Mouse (Mus musculus) stomach, embryonic 15.5 days (tissue): Measurements from ENCODE around the gene Tspan32. TPM values are rescaled to one million over a fixed set of nuclear protein-coding genes. Genes with fewer than 3 reads are reported as not detected.

Source experiments
- ATAC-seq: fragments of 200-750 bp; cut with Nextera tagmentation; 2 replicates; pipeline ENCODE4 v1.8.0; 2017; ENCODE audit warnings: low read depth, moderate number of reproducible peaks, moderate TSS enrichment; ENCODE audit not compliant: insufficient read depth, low FRiP score
- H3K27ac ChIP-seq: fragments of 300-500 bp; sonication (generic); 2 replicates; pipeline ENCODE4 v1.5.1; 2015; ENCODE audit warnings: mild to moderate bottlenecking, inconsistent platforms
- H3K27me3 ChIP-seq: fragments of 300-500 bp; sonication (generic); replicated peaks from 2 replicates; pipeline ENCODE4 v1.6.1; 2015; ENCODE audit warnings: inconsistent platforms
- H3K36me3 ChIP-seq: fragments of 300-500 bp; sonication (generic); 2 replicates; pipeline ENCODE4 v1.6.1; 2015; ENCODE audit warnings: inconsistent platforms
- H3K4me1 ChIP-seq: fragments of 300-500 bp; sonication (generic); 2 replicates; pipeline ENCODE4 v1.6.1; 2015; ENCODE audit warnings: inconsistent platforms
- H3K4me2 ChIP-seq: fragments of 300-500 bp; sonication (generic); 2 replicates; pipeline ENCODE4 v1.6.1; 2015; ENCODE audit warnings: mild to moderate bottlenecking, inconsistent platforms
- H3K4me3 ChIP-seq: fragments of 300-500 bp; sonication (generic); replicated peaks from 2 replicates; pipeline ENCODE4 v1.5.1; 2015; ENCODE audit warnings: inconsistent platforms
- H3K9ac ChIP-seq: fragments of 300-500 bp; sonication (generic); 2 replicates; pipeline ENCODE4 v1.6.1; 2015; ENCODE audit warnings: inconsistent platforms
- H3K9me3 ChIP-seq: fragments of 300-500 bp; sonication (generic); 2 replicates; pipeline ENCODE4 v1.6.1; 2016; ENCODE audit warnings: inconsistent platforms
- WGBS: fragments of 180-500 bp; shearing (Covaris S2); methylation state at CpG from one replicate; pipeline ENCODE4 v1.1.7; 2015; 5-methylcytosine and 5-hydroxymethylcytosine counted together
- polyA plus RNA-seq: library from polyadenylated mRNA; unstranded; fragments of >200 nt; fragmentation: Nextera tagmentation; extraction: Ambion mirVana; gene quantifications from 2 replicates; pipeline ENCODE4 v1.2.1, GENCODE M21; 2015

Tspan32 gene
- polyA plus RNA-seq, 1 experiment from 2014 or later: 7.3 TPM

DNA sequence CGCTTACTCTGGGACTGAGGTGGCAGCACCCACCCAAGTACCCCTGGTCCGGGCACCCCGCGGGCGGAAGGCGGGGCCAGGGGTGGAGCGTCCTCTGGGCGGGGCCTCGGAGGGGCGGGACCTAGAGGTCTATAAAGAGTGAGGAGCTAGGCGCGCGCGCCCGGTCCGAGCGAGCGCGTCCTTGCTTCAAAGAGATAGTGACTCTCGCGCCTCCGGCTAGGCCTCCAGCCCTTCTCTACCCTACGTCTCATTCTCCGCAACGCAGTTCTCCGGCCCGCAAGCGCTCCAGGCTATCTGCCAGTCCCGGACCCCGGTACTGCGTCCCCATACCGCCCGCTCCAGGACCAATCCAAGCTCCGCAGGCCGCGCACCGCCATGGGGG is 47.8 kb downstream of the Tspan32 start, which contains the start of gene Cd81:
Gene Cd81 (plus strand): TSS at position 114 of the 382 bp plus-strand sequence.
- H3K9ac ChIP-seq: peak within 1 kb of the TSS; percentile 94
- peak; percentile 79 for ATAC-seq
- H3K27me3 ChIP-seq: no peaks in the 10 kb centered on the region
- H3K4me3 ChIP-seq: peak within 1 kb of the TSS; percentile 82
- H3K9me3 ChIP-seq: no peaks in the 10 kb centered on the region
- H3K4me2 ChIP-seq: peak within 1 kb of the TSS; percentile 85
- no peaks in the 10 kb centered on the region for H3K36me3 ChIP-seq
- peaks cover 39% of the 10 kb centered on the region for H3K4me1 ChIP-seq
- peak within 1 kb of the TSS; percentile 92 for H3K27ac ChIP-seq
- WGBS: under 1% methylated on average over 37 of the region's 37 CpGs

DNA sequence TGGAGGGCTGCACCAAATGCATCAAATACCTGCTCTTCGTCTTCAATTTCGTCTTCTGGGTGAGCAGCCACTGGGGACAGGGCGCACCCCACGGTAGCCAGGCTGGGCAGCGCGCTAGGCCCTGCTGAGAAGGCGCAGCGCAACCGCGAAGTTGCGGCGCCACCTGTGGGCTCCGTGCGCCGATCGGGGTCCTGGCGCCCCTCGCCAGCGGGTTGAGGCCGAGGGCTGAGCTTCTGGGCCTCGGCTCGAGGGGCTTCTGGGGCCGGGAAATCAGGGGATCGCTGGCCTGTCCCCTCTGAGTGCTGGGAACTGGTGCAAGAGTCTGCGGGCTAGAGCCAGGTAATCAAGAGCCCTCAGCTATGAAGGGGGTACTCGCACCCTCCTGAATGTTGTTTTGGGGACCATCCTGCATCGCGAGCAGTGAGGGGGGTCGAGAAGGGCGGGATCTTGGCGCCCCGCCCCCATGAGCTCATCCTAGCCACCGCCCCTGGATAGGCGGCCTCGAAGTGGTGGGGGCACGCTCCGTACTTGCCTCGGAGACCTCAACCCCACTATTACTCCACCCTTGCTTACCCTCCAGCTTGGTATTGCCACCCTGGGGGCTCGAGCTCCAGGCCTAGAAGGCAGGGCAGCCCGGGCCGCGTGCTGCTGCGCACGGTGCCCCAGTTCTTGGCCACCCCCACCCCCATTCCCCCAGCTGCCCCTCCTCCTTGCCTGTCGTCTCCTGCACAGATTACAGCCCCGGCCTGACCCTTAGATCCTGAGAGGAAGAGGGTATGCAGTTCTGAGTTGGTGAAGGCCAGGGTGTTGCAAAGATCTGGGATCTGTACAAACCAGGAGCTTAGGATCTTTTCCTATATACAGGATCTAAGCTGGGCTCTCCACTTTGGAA is 48.4 kb downstream of the Tspan32 start:
- under 1% methylated on average over 46 of the region's 46 CpGs for WGBS
- Histone ChIP-seq H3K4me3 (peak overlapping the region; percentile 82), H3K27me3 (no peaks in the 10 kb centered on the region), H3K27ac (peak overlapping the region; percentile 92), H3K4me1 (peaks cover 45% of the 10 kb centered on the region), H3K9me3 (no peaks in the 10 kb centered on the region), H3K9ac (peak overlapping the region; percentile 94), H3K4me2 (peak overlapping the region; percentile 85), H3K36me3 (no peaks in the 10 kb centered on the region)
- ATAC-seq: peak; percentile 48

DNA sequence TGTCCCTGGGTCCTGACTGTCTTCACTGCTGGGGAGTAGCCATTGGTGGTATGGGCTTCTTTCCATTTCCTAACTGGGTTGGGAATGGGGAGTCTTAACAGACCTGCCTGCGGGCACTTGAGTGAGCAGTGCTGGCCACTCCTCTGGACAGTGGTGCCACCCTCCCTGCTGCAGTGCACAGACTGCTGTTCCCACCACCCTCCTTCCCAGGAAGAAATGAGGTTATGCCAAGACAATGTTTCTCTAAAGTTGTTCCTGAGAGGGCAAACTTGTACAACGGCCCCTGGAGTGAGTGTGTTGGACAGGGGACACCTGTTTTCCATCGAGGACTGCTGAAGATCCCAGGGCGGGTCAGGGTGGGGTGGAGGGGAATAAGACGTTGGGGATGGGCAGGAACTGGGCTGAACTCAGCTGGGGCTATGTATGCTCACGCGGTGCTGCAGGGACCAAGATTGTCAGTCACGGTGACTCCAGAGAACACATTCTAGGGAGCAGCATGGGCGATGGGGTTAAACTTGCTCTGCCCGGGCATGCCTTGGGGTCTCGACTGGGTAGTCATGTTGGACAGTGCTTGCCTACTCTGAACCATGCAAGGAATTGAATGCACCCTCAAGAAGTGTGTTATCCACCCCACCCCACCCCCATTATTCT is 49.2 kb downstream of the Tspan32 start:
- H3K9me3 ChIP-seq: no peaks in the 10 kb centered on the region
- H3K9ac ChIP-seq: peak overlapping the region; percentile 94; the same call in 1 of the 2 replicates
- H3K36me3 ChIP-seq: no peaks in the 10 kb centered on the region
- ATAC-seq: no peak
- peak overlapping the region; percentile 82 for H3K4me3 ChIP-seq
- no peaks in the 10 kb centered on the region for H3K27me3 ChIP-seq
- peaks cover 53% of the 10 kb centered on the region for H3K4me1 ChIP-seq
- peak overlapping the region; percentile 92; the same call in 1 of the 2 replicates for H3K27ac ChIP-seq
- H3K4me2 ChIP-seq: peak overlapping the region; percentile 85
- WGBS: 31% methylated on average over 11 of the region's 11 CpGs

DNA sequence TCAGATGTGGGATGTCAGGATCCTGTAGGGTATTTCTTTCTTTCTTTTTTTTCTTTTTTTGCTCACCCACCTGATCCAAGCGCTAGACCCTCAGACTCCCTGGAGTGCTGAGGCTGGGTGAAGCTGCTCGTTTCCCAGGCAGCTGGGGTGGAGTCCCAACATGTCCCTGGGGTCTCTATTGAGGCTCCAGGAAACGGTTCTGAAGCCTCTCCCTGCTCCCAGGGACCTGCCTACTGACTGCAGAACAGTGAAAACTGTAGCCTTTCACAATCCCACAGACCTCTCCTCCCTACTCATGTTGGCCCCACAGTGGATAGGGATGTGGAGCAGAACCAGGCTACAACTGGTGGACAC is 49.7 kb downstream of the Tspan32 start:
- H3K4me3 ChIP-seq: peak overlapping the region; percentile 82
- no peaks in the 10 kb centered on the region for H3K9me3 ChIP-seq
- H3K27me3 ChIP-seq: no peaks in the 10 kb centered on the region
- peaks cover 58% of the 10 kb centered on the region for H3K4me1 ChIP-seq
- 30% methylated on average over 3 of the region's 3 CpGs for WGBS
- no peak for ATAC-seq
- no peaks in the 10 kb centered on the region for H3K36me3 ChIP-seq
- peak overlapping the region; percentile 94; the same call in 1 of the 2 replicates for H3K9ac ChIP-seq
- no peak overlapping the region for H3K27ac ChIP-seq
- H3K4me2 ChIP-seq: peak overlapping the region; percentile 85

- peak overlapping the region; percentile 82 for H3K4me3 ChIP-seq
- no peak overlapping the region for H3K27ac ChIP-seq
- H3K9me3 ChIP-seq: no peaks in the 10 kb centered on the region
- peaks cover 58% of the 10 kb centered on the region for H3K4me1 ChIP-seq
- H3K36me3 ChIP-seq: no peaks in the 10 kb centered on the region
- peak overlapping the region; percentile 85 for H3K4me2 ChIP-seq
- ATAC-seq: no peak
- H3K27me3 ChIP-seq: no peaks in the 10 kb centered on the region
- peak overlapping the region; percentile 94; the same call in 1 of the 2 replicates for H3K9ac ChIP-seq
- WGBS: 60% methylated on average over 3 of the region's 3 CpGs
These were observed 50.2 kb downstream of the Tspan32 start for GRCm38 (mm10) chr7:143055001-143055400.

DNA sequence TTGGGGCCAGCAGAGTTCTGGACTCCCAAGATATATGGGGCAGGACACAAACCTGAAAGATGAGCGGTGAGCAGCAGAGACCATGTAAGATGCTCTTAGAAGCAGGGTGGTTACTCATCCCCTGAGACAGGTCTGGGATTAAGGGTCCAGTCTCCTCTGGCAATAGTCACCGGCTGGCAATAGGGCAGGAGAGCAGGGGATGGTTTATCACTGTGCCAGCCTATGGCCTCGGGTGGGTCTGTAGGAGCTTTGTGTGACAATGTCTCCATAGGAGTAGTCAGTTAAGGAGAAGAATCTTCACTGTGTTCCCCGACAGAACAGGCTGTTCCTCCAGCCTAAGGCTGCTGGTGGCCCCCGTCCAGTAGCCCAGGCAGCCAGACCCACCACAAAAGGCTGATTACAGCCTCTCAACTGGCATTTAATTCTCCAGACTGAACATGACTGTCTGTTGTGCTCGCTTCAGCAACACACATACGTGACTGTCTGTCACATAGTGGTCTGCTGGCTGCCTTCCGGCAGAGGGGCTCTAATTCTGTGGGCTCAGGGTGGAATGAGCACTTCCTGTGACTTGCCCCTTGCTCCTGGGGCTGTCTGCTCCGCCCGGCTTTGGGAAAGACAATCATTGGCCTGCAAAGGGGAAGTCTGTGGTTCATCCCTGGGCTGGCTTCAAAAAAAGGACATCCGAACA is 50.8 kb downstream of the Tspan32 start:
- Histone ChIP-seq H3K9ac (no peak overlapping the region), H3K4me1 (peaks cover 58% of the 10 kb centered on the region)

GRCm38 (mm10) chr7:143057023-143057422 is 52.2 kb downstream of the Tspan32 start:
- Histone ChIP-seq H3K4me3 (no peak overlapping the region), H3K9me3 (no peaks in the 10 kb centered on the region), H3K27me3 (no peaks in the 10 kb centered on the region), H3K36me3 (peaks cover 5% of the 10 kb centered on the region; the same call in 1 of the 2 replicates), H3K9ac (no peak overlapping the region), H3K4me2 (no peak overlapping the region; the same call in 1 of the 2 replicates), H3K27ac (0 out of 2 replicates have a peak overlapping the region, but pooled peaks have one; percentile 8), H3K4me1 (peaks cover 58% of the 10 kb centered on the region)
- ATAC-seq: no peak
- WGBS: 74% methylated on average over 5 of the region's 5 CpGs

More for the DNA sequence above, 50.8 kb downstream of the Tspan32 start:
- 63% methylated on average over 11 of the region's 11 CpGs for WGBS
- no peak for ATAC-seq
- H3K27me3 ChIP-seq: no peaks in the 10 kb centered on the region
- H3K4me2 ChIP-seq: peak overlapping the region; percentile 85
- no peaks in the 10 kb centered on the region for H3K9me3 ChIP-seq
- H3K4me3 ChIP-seq: peak overlapping the region; percentile 82
- no peaks in the 10 kb centered on the region for H3K36me3 ChIP-seq
- peak overlapping the region; percentile 8; the same call in 1 of the 2 replicates for H3K27ac ChIP-seq

DNA sequence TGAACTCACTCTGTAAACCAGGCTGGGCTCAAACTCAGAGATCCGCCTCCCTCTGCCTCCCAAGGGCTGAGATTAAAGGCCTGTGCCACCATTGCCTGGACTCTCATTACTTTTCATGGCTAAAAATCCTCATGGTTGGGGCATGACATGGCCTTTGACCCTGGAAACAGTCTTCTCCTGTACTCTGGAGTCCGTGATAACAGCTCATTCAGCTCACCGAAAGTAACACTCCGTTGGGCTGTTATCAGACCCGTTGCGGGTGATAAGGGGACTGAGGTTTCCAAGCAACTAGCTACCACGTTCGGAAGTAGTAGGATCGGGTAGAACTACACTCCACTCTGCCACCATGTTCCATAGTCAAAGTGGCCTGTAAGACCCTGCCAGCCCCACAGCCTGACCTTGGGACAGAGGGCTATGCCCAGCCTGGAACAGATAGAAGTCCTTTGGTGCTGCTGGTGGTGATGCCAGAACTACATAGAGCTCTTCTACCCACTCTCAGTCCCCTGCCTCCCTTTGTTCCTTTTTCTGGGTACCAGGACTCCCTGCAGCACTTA is 52.9 kb downstream of the Tspan32 start:
- Histone ChIP-seq H3K4me1 (peaks cover 58% of the 10 kb centered on the region), H3K36me3 (peaks cover 10% of the 10 kb centered on the region; the same call in 1 of the 2 replicates), H3K27me3 (no peaks in the 10 kb centered on the region), H3K4me2 (peak overlapping the region; percentile 31; the same call in 1 of the 2 replicates), H3K27ac (peak overlapping the region; percentile 73), H3K4me3 (no peak overlapping the region), H3K9ac (no peak overlapping the region), H3K9me3 (no peaks in the 10 kb centered on the region)
- 43% methylated on average over 9 of the region's 9 CpGs for WGBS
- no peak for ATAC-seq

DNA sequence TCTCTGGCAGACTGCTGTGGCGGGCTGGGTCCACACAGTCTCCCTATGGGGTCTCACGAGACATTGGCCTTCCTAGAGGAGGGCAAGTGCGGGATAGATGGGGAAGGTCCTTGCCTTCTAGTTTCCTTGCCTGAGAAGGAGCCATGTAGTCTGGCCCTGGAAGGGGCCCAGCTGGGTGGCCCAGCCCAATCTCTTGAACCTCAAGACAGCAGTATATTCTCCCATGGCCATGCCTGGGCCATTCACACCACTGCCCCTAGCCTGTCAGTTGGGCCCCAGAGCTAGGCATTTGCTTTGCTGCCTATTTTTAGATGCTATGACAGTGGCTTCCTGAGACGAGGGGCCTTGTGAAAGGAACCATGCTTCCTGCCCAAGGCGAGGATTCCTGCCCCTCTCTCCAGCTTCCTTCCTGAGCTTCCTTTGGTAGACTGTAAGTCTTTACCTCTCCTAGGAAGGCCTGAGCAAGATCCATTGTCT is 53.4 kb downstream of the Tspan32 start:
- H3K9me3 ChIP-seq: no peaks in the 10 kb centered on the region
- no peak overlapping the region for H3K9ac ChIP-seq
- peak overlapping the region; percentile 73 for H3K27ac ChIP-seq
- WGBS: 50% methylated on average over 5 of the region's 5 CpGs
- no peak for ATAC-seq
- H3K36me3 ChIP-seq: peaks cover 14% of the 10 kb centered on the region
- H3K4me1 ChIP-seq: peaks cover 58% of the 10 kb centered on the region
- peak overlapping the region; percentile 31; the same call in 1 of the 2 replicates for H3K4me2 ChIP-seq
- H3K27me3 ChIP-seq: no peaks in the 10 kb centered on the region
- no peak overlapping the region for H3K4me3 ChIP-seq

DNA sequence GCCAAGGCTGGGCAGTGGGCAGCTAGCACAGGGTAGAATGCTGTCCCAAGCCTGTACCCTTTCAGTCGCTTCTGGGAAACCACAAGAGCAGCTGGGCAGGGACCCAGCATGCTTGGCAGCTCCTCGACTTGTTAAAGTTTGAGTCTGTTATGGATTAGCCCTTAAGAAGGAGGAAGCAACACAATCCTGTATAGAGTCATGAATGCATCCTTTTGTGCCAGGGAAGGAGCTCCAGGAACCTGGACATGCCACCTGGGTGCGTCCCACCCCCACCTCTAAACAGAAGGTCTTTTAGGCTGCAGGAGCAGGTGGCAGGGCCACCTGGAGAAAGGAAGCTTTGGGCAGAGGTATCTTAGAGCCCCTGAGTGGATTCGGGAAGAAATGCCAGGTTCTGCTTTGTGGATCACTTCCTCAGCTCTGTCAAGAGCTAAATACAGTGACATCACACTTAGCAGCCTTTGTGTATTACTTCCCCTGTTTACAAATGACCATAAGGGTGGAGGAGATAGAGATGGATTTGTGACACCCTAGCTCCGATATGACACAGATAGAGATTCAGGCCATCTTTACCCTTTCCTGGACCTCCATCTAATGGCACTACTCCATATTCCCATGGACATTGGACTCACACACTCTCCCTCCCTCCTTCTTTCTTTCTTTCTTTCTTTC is 54.5 kb downstream of the Tspan32 start:
- no peak overlapping the region for H3K9ac ChIP-seq
- no peak overlapping the region for H3K4me3 ChIP-seq
- no peak overlapping the region for H3K4me2 ChIP-seq
- H3K27ac ChIP-seq: peak overlapping the region; percentile 73
- 57% methylated on average over 5 of the region's 5 CpGs for WGBS
- H3K4me1 ChIP-seq: peaks cover 52% of the 10 kb centered on the region
- peaks cover 25% of the 10 kb centered on the region for H3K36me3 ChIP-seq
- ATAC-seq: no peak
- H3K27me3 ChIP-seq: no peaks in the 10 kb centered on the region
- no peaks in the 10 kb centered on the region for H3K9me3 ChIP-seq

DNA sequence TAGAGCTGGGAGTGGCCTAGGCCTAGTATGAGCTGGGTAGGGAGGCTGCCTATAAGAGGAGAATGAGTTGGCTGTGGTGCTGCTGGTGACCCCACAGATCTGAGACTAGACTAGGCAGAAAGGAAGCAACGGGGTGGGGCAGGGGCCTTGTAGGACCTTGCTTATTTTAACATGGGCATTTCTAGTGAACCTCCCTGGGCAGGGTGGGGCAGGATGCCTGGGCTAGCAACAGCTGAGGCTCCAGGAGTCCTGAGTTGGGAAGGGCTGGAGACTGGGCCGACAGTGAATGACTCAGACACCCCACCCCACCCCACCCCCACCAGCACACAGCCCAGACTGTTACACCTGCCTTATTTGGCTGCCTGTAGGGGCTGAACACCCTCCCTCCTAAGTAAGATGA is 57.9 kb downstream of the Tspan32 start:
- Histone ChIP-seq H3K36me3 (peaks cover 58% of the 10 kb centered on the region), H3K4me2 (no peak overlapping the region), H3K9ac (no peak overlapping the region), H3K4me3 (no peak overlapping the region), H3K4me1 (peaks cover 19% of the 10 kb centered on the region), H3K27me3 (no peaks in the 10 kb centered on the region), H3K27ac (no peak overlapping the region), H3K9me3 (no peaks in the 10 kb centered on the region)
- 0 out of 2 replicates have a peak, but pooled peaks have one; percentile 16 for ATAC-seq
- 53% methylated on average over 2 of the region's 2 CpGs for WGBS
